ENCODE assay signal across 12 mouse cellular contexts in the genomic region with DNA sequence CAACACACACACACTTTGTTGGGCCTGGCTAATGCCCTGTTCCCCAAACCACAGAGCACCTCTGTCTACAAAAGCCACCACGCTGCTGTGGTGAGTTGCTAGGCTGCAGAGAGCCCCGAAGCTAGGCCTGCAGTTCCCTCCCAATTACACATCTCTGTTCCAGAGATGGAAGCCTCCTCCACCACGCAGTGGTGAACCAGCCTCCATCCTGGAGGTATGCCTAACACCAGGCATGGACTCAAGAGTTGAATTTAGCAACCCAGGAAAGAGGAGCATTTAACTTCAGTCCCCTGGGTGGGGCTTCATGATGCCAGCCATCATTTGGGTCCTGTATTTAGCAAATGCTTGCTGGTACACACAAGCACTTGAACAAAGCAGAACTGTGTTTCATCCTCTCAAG.
"Had no signal": no experiment of that assay in that cellular context is flagged by ENCODE, and none has a peak within 500 bp of the region (broad histone marks: within the 10 kb centered on the region; RNA-seq: fewer than 3 reads in every experiment).

No protein-coding gene starts in this region.

- DNase-seq: kidney, adult 2 months; kidney, postnatal 10 days; kidney, postnatal 36 days; layer of hippocampus, postnatal 36 days; left cerebral cortex, postnatal 4 days; lung, adult 18-20 months; lung, postnatal 10 days; lung, postnatal 36 days; retina, postnatal 1 day; thymus, adult 2 months; thymus, postnatal 14 days; thymus, postnatal 4 days had no signal
